Mouse (Mus musculus) embryo, embryonic 9.5 days (tissue): Measurements from ENCODE around the gene Rab1b.
A peak's percentile ranks its signal among the peaks of the same experiment; 100 is the strongest.
"Not testable (repeated sequence)": the region's sequence is repeated elsewhere in the genome, so short reads cannot be mapped to it uniquely, and the experiment has no call there.

Experiments
- DNase-seq: peaks from one replicate; pipeline ENCODE4 v3.0.0-alpha.2; 2017; ENCODE audit errors: extremely low spot score

Gene Rab1b

DNA sequence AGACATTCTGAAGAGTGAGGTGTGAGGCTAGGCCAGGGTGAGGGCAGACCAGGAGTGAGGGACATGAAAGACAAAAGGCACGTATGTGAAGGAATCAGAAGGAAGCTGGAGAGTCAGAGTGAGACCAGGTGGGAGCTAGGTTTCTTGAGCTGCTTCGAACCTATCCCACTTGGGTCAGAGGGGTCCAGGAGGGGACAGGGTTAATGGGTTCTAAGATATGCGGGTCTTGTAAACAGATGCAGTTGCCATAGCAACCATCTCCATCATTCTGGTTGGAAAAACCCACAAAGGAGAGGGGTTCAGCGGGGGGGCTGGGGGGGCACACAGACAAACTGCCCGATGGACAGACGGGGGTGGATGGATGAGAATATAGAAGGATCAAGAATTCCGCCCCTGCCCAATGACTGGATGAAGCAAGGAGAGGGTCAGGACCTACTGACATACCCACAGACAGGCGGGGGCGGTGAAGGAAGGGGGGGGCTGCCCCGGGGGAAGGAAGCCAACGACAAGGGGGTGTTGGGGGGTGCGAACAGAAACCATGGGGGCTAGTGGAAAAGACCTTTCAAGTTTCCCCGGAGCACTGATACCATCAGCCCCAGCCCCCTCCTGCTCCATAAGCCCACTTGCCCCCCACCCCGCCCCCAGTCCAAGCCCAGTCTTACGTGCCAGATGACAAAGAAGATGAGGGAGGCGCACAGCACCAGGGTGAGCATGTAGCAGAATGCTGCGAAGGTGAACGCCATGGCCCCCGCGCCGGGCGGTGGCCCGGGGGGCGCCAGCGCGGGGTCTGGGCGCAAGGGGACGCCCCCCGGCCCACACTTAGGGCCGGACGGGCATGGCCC, 9.1 kb downstream of the Rab1b start:
- DNase-seq = peak; percentile 40

DNA sequence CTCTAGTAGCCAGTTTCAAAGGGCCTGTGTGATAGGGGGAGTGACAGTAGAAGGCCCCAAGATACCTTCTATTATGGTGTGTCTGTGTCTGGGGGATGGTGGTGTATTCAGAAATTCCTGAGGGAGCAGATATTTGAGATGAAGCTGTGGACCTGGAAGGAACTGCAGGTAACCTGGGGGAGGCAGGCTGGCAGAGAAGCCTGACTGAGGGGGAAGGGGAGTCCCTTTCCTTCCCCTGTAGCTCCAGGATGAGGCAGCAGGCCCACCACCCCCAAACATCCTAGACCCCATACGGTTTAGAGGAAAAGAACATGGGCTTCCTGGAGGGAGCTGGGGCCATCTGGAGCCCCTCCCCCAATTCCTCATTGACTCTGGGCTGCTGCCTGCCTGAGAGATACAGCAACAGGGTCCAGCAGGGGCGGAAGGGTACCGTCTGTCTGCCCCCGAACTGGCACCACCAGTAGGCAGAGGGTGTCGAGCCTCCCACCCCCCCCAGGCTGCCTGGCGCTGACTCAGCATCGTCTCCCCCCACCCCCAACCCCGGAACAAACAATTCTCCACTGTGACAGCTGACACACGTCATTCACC, 10.9 kb downstream of the Rab1b start:
- no peak for DNase-seq

DNA sequence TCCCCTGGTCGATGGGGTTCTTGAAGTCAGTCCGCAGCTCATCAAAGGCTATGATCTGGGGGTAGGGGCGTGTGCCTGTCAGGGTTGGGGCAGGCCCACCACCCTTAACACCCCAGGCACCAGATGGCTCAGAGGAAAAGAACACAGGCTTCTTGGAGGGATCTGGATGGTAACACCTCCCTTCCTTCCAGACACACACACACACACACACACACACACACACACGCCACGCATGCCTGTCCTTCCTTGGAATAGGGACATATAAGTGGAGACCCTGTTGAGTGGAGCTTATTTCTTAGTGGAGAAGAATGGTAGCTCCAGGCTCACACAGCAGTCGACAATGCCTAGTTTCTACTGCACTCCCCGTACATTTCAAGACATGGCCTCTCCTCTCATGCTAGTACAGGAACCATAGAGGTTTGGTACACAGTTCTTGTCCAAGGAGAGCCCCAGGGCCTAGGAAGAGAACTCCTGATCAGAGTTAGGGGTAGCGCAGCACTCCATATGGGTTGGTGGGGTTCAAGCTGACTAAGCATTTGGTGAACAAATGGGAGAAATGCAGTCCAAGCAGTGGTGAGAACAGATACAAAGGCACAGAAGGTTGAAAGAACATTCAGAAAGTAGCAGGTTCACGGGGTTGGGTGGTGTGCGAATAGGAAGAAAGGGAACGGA, 12.0 kb downstream of the Rab1b start:
- no peak for DNase-seq

DNA sequence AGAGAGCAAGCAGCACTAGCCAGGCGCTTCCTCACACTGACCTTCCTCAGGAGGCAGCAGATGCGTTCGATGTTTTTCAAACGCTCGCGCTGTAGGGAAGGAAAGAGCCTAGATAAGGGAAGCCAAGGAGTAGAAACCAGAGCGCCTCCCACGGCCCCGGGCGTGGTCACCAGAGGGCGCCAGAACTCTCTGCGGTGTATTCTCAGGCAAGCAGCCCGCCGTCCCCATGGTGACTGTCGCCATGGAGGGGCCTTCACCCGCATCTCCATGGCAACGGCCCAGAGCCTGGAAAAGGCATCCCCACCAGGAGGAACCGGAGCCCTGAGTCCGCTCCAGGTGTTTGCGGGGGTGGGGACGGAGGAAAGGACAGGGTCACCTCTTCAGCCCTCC, 12.6 kb downstream of the Rab1b start:
- peak; percentile 96 for DNase-seq

DNA sequence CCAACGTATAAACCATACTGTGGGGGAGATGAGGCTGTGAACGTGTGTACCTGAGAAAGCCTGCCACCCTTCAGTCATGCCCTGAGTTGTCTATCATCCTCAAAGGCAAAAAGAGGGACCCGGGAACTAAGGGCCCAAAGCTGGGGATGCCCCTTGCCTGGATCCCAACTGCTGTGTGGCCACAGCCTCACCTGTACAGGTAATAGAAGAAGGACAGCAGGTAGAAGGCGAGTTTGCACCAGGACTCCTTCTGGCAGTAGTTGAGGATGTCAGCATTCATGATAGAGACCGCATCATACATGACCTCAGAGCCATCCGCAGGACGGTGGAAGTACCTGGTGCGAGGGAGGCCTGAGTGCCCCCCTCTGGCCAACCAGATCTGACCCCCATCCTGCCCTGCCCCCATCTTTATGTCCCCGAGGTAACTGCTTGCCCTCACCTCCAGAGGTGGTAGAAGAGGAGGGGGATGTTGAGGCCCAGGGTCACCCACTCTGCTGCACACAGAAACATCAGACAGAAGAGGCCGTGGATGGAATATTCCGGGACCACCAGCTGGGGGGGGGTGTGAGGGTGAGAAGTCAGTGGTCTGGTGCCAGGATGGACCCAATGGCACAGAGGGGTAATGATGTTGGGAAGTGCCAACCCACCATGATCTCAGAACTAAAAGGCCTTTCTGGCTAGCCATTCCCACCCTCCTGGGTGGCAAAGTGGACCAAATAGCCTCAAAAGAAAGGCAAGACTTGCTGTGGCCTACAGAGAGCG, 13.2 kb downstream of the Rab1b start:
- DNase-seq = no peak

DNA sequence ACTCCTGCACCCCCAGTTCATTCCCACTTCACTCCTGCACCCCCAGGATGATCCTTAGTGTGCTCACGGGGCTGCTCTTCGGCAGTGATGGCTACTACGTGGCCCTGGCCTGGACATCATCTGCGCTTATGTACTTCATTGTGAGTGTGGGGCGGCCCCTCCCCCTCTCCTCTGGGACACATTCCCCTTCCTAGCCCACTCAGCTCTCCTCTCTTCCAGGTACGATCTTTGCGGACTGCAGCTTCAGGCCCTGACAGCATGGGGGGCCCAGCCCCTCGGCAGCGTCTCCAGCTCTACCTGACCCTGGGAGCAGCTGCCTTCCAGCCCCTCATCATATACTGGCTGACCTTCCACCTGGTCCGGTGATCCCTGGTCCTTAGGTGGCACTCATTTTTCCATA, 14.8 kb downstream of the Rab1b start:
- DNase-seq = no peak

- no peak for DNase-seq
These were observed 17.5 kb downstream of the Rab1b start for GRCm38 (mm10) chr19:5089324-5089723.

DNA sequence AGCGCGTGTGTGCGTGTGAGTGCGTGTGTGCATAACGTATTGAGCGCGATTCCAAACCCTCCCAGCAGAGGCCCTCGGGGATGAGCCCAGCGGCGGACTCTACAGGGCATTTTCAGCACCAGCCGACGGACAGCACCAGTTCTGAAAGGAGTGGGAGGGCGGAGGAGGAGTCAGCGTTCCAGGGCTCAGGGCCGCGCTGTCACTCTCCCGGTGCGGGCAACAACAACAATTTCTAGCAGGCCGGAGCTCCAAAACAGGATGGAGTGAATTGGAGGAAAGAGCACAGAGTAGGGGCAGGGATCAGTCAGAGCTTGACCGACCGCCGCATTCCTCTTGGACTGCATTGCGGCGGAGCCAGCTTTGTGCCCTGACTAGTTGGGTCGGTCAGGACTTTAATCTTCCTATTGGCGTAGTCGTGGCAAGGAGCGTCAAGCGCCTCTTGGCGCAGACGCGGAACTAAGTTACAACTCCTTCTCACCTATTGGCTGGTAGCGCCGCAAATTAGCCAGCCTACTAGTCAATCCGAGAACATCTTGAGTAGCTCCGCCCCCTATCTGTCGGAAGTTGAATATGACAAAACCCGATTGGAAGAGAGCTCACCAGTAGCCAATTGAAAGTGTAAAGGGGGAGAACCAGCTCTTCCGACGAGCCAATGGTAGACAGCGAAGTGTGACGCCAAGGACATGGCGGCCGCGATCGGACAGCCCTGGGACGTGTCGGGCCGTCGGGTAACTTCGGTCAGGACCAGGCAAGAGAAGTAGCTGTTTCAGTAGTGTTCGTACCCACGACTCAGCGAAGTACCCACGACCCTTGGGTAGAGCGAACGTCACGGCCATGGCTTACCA, 18.8 kb downstream of the Rab1b start, which contains the start of gene Yif1a:
Gene Yif1a, plus strand, starts transcription at position 655 of the 845 bp plus-strand sequence.
- DNase-seq = peak; percentile 95

GRCm38 (mm10) chr19:5086533-5086932, 20.3 kb downstream of the Rab1b start:
- not testable (repeated sequence) for DNase-seq

- no peak for DNase-seq
These were observed 21.6 kb downstream of the Rab1b start, which contains the start of gene Tmem151a for GRCm38 (mm10) chr19:5085145-5085863. Tmem151a (minus strand) TSS chr19:5085531.

DNA sequence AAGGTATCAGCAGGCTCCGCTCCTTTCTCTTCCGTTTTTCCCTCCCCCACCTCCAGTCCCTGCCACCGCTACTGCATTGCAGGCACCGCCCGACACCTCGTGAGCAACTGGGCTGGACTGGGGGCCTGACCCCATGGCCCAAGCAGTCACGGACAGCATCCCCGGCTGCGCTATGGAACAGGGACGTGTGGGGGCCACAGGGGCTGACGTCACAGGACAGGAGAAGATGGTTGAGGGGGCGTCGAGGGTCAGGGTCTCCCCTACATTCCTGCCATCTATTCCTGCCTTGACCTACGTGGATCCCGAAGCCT, 22.1 kb downstream of the Rab1b start:
- DNase-seq = no peak

- no peak for DNase-seq
These were observed 22.7 kb downstream of the Rab1b start for GRCm38 (mm10) chr19:5083961-5084833.

DNA sequence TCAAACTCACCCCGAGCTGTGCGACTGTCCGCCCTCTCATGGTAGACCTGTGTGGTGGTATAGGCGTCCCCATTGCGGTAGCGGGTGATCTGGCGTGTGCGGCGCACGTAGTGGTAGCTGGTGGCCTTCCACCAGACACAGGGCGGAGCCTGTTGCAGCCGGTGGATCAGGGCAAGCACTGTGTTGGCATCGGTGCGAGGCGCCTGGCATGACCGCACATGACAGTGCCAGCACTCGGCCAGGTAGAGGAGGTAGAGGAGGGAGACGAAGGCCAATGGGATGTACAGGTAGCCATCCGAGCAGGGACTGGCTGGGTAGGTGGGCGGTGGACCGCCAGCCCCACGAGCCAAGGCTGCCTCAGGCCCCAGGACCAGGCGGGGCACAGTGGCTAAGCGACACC, 24.3 kb downstream of the Rab1b start:
- DNase-seq = no peak

GRCm38 (mm10) chr19:5082005-5082404, 24.9 kb downstream of the Rab1b start:
- no peak for DNase-seq

DNA sequence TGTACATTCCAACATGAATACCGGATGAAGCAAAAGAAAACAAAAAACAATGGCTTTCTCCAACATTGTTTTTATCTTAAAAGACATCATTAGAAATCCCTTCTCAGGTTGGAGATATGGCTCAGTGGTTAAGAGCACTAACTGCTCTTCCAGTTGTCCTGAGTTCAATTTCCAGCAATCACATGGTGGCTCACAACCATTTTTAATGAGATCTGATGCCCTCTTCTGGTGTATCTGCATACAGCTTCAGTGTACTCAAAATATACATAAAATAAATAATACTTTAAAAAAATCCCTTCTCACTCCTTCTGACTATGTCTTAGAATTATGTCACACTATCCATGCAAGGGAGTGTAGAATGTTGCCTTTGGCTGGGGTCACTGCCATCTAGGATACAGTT, 27.6 kb downstream of the Rab1b start:
- DNase-seq = no peak

DNA sequence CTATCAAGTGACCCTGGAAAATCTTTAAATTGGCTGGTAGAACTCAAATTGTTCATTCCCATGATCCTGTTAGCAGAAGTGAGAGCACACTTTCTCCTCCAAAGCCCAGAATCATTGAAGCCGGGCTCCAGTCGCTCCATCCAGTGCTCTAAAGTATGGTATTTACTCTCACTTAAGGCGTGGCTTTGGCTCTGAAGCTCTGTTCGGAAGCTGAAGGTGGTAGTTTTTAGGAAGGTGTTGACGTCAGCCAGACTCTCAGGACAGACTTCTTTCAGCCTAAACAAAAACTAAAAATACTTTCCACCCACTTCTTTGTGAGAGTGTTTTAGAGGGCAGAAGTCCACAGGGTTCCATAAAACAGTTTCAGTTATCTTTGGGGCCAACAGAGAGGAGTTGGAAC, 33.4 kb downstream of the Rab1b start:
- DNase-seq = no peak

DNA sequence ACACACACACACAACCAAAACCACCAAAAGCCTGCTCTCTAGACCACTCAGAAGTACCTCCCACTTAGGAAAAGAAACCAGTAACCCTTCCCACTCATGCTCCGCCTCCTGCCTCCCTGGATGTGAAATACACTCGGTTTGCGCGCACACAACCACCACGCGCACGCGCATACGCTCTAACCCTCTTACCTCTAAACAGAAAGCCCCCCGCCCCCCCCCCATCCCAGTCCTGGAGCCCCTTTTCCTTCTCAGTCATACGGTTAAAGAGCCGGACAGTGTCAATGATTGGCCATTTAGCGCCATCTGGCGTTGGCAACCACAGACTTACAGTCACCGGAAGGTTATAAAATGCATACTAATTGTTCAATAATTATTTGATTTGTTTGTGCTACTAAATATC, 33.8 kb downstream of the Rab1b start:
- peak; percentile 80 for DNase-seq

GRCm38 (mm10) chr19:5072389-5073019, 34.4 kb downstream of the Rab1b start:
- no peak for DNase-seq
